Mouse (Mus musculus): ENCODE results near the gene Apol9a. TPM values are rescaled to one million over a fixed set of nuclear protein-coding genes. Genes with fewer than 3 reads are reported as not detected.
"Not testable (repeated sequence)": the region's sequence is repeated elsewhere in the genome, so short reads cannot be mapped to it uniquely, and the experiment has no call there.

Gene Apol9a
- polyA plus RNA-seq, 1 experiment = 0.46 TPM

- not testable (repeated sequence) for H3K4me1 ChIP-seq (ENCODE audit: control insufficient read depth, insufficient read depth, low read length); H3K27ac ChIP-seq (ENCODE audit: insufficient read depth, low read length); H3K4me3 ChIP-seq (ENCODE audit: insufficient read depth, low read length)
- peak; percentile 42 for TF ChIP-seq CTCF (IDR thresholded peaks at IDR 0.05; ENCODE audit: extremely low read depth, insufficient read depth, low read length)
These were observed 11.9 kb downstream of the Apol9a start, which contains the start of gene Apol7a for GRCm38 (mm10) chr15:77399027-77399426. Apol7a (minus strand) TSS chr15:77399110.

GRCm38 (mm10) chr15:77397450-77398132 lies 13.3 kb downstream of the Apol9a start:
- not testable (repeated sequence) for H3K27ac ChIP-seq (ENCODE audit: insufficient read depth, low read length); H3K4me3 ChIP-seq (ENCODE audit: insufficient read depth, low read length); H3K4me1 ChIP-seq (ENCODE audit: control insufficient read depth, insufficient read depth, low read length)

GRCm38 (mm10) chr15:77393832-77394231 lies 17.1 kb downstream of the Apol9a start:
- not testable (repeated sequence) for H3K27ac ChIP-seq (ENCODE audit: insufficient read depth, low read length); H3K4me3 ChIP-seq (ENCODE audit: insufficient read depth, low read length); H3K4me1 ChIP-seq (ENCODE audit: control insufficient read depth, insufficient read depth, low read length)

- no peak for TF ChIP-seq CTCF (IDR thresholded peaks at IDR 0.05; ENCODE audit: extremely low read depth, insufficient read depth, low read length)
- TF ChIP-seq POLR2A (IDR thresholded peaks at IDR 0.05; ENCODE audit: extremely low read depth, insufficient read depth, low read length) = no peak
- Histone ChIP-seq H3K27ac (ENCODE audit: insufficient read depth, low read length) (no peak overlapping the region), H3K4me1 (ENCODE audit: control insufficient read depth, insufficient read depth, low read length) (no peaks in the 10 kb centered on the region), H3K4me3 (ENCODE audit: insufficient read depth, low read length) (no peak overlapping the region)
These were observed 23.5 kb downstream of the Apol9a start for GRCm38 (mm10) chr15:77387462-77387861.

GRCm38 (mm10) chr15:77384340-77385030 lies 26.4 kb downstream of the Apol9a start:
- Histone ChIP-seq H3K4me1 (ENCODE audit: control insufficient read depth, insufficient read depth, low read length) (no peaks in the 10 kb centered on the region), H3K4me3 (ENCODE audit: insufficient read depth, low read length) (no peak overlapping the region), H3K27ac (ENCODE audit: insufficient read depth, low read length) (no peak overlapping the region)
- TF ChIP-seq POLR2A (IDR thresholded peaks at IDR 0.05; ENCODE audit: extremely low read depth, insufficient read depth, low read length) = no peak
- TF ChIP-seq CTCF (IDR thresholded peaks at IDR 0.05; ENCODE audit: extremely low read depth, insufficient read depth, low read length) = no peak

GRCm38 (mm10) chr15:77382880-77383279 lies 28.1 kb downstream of the Apol9a start:
- Histone ChIP-seq H3K27ac (ENCODE audit: insufficient read depth, low read length) (no peak overlapping the region), H3K4me3 (ENCODE audit: insufficient read depth, low read length) (no peak overlapping the region), H3K4me1 (ENCODE audit: control insufficient read depth, insufficient read depth, low read length) (no peaks in the 10 kb centered on the region)
- TF ChIP-seq POLR2A (IDR thresholded peaks at IDR 0.05; ENCODE audit: extremely low read depth, insufficient read depth, low read length) (no peak), CTCF (IDR thresholded peaks at IDR 0.05; ENCODE audit: extremely low read depth, insufficient read depth, low read length) (no peak)

- H3K4me1 ChIP-seq (ENCODE audit: control insufficient read depth, insufficient read depth, low read length) = no peaks in the 10 kb centered on the region
- no peak overlapping the region for H3K4me3 ChIP-seq (ENCODE audit: insufficient read depth, low read length)
- no peak overlapping the region for H3K27ac ChIP-seq (ENCODE audit: insufficient read depth, low read length)
- TF ChIP-seq POLR2A (IDR thresholded peaks at IDR 0.05; ENCODE audit: extremely low read depth, insufficient read depth, low read length) (no peak), CTCF (IDR thresholded peaks at IDR 0.05; ENCODE audit: extremely low read depth, insufficient read depth, low read length) (no peak)
These were observed 28.6 kb downstream of the Apol9a start for GRCm38 (mm10) chr15:77382271-77382850.

GRCm38 (mm10) chr15:77381481-77381880 lies 29.5 kb downstream of the Apol9a start:
- Histone ChIP-seq H3K4me3 (ENCODE audit: insufficient read depth, low read length) (no peak overlapping the region), H3K4me1 (ENCODE audit: control insufficient read depth, insufficient read depth, low read length) (no peaks in the 10 kb centered on the region), H3K27ac (ENCODE audit: insufficient read depth, low read length) (no peak overlapping the region)
- TF ChIP-seq CTCF (IDR thresholded peaks at IDR 0.05; ENCODE audit: extremely low read depth, insufficient read depth, low read length) (no peak), POLR2A (IDR thresholded peaks at IDR 0.05; ENCODE audit: extremely low read depth, insufficient read depth, low read length) (no peak)

GRCm38 (mm10) chr15:77379921-77380320 lies 31.0 kb downstream of the Apol9a start:
- H3K27ac ChIP-seq (ENCODE audit: insufficient read depth, low read length) = no peak overlapping the region
- H3K4me1 ChIP-seq (ENCODE audit: control insufficient read depth, insufficient read depth, low read length) = no peaks in the 10 kb centered on the region
- TF ChIP-seq CTCF (IDR thresholded peaks at IDR 0.05; ENCODE audit: extremely low read depth, insufficient read depth, low read length) = no peak
- no peak for TF ChIP-seq POLR2A (IDR thresholded peaks at IDR 0.05; ENCODE audit: extremely low read depth, insufficient read depth, low read length)
- H3K4me3 ChIP-seq (ENCODE audit: insufficient read depth, low read length) = no peak overlapping the region

- H3K27ac ChIP-seq (ENCODE audit: insufficient read depth, low read length) = no peak overlapping the region
- TF ChIP-seq POLR2A (IDR thresholded peaks at IDR 0.05; ENCODE audit: extremely low read depth, insufficient read depth, low read length) (no peak), CTCF (IDR thresholded peaks at IDR 0.05; ENCODE audit: extremely low read depth, insufficient read depth, low read length) (no peak)
- H3K4me1 ChIP-seq (ENCODE audit: control insufficient read depth, insufficient read depth, low read length) = no peaks in the 10 kb centered on the region
- no peak overlapping the region for H3K4me3 ChIP-seq (ENCODE audit: insufficient read depth, low read length)
These were observed 33.5 kb downstream of the Apol9a start for GRCm38 (mm10) chr15:77377419-77377818.

Data from cortical plate, adult 2 months (tissue).